Mouse (Mus musculus) kidney, embryonic 15.5 days (tissue): ENCODE data around the gene Cdh9. TPM values are rescaled to one million over a fixed set of nuclear protein-coding genes. Genes with fewer than 3 reads are reported as not detected.

ENCODE experiments used
- ATAC-seq: fragments of 200-750 bp; cut with Nextera tagmentation; replicated peaks from 2 replicates; pipeline ENCODE4 v1.8.0; 2017; ENCODE audit warnings: moderate TSS enrichment; ENCODE audit not compliant: low FRiP score
- H3K27ac ChIP-seq: fragments of 300-500 bp; sonication (generic); 2 replicates; pipeline ENCODE4 v1.5.1; 2015; ENCODE audit warnings: mild to moderate bottlenecking, inconsistent platforms
- H3K27me3 ChIP-seq: fragments of 300-500 bp; sonication (generic); 2 replicates; pipeline ENCODE4 v1.6.1; 2015; ENCODE audit warnings: inconsistent platforms
- H3K36me3 ChIP-seq: fragments of 300-500 bp; sonication (generic); 2 replicates; pipeline ENCODE4 v1.6.1; 2015; ENCODE audit warnings: inconsistent platforms
- H3K4me1 ChIP-seq: fragments of 300-500 bp; sonication (generic); 2 replicates; pipeline ENCODE4 v1.6.1; 2015; ENCODE audit warnings: inconsistent platforms
- H3K4me2 ChIP-seq: fragments of 300-500 bp; sonication (generic); 2 replicates; pipeline ENCODE4 v1.6.1; 2015; ENCODE audit warnings: moderate library complexity, mild to moderate bottlenecking, inconsistent platforms
- H3K4me3 ChIP-seq: fragments of 300-500 bp; sonication (generic); replicated peaks from 2 replicates; pipeline ENCODE4 v1.5.1; 2015; ENCODE audit warnings: mild to moderate bottlenecking, inconsistent platforms
- H3K9ac ChIP-seq: fragments of 300-500 bp; sonication (generic); 2 replicates; pipeline ENCODE4 v1.6.1; 2015; ENCODE audit warnings: mild to moderate bottlenecking, inconsistent platforms
- H3K9me3 ChIP-seq: fragments of 300-500 bp; sonication (generic); replicated peaks from 2 replicates; pipeline ENCODE4 v1.6.1; 2016; ENCODE audit warnings: inconsistent platforms
- WGBS: fragments of 180-500 bp; shearing (Covaris S2); methylation state at CpG from one replicate; pipeline ENCODE4 v1.1.7; 2015; ENCODE audit warnings: mixed read lengths; 5-methylcytosine and 5-hydroxymethylcytosine counted together
- polyA plus RNA-seq: library from polyadenylated mRNA; unstranded; fragments of >200 nt; fragmentation: Nextera tagmentation; extraction: Ambion mirVana; gene quantifications from 2 replicates; pipeline ENCODE4 v1.2.1, GENCODE M21; 2015

The Cdh9 gene
- polyA plus RNA-seq, 1 experiment from 2014 or later = 0.23 TPM

DNA sequence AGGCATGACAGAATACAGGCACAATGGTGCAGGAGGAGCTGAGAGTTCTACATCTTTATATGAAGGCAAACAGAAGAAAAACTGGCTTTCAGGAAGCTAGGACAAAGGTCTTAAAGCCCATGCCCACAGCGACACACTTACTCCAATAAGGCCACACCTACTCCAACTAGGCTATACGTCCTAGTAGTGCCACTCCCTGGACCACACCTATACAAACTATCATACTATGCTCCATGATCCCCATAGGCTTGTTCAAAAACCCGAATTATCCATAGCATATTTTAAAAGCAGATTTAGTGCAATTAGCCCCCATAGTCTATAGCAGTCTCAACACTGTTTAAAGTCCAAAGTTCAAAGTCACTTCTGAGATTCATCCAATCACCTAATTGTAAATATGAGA is 154.0 kb downstream of the Cdh9 start:
- H3K27me3 ChIP-seq = no peaks in the 10 kb centered on the region
- no peaks in the 10 kb centered on the region for H3K36me3 ChIP-seq
- H3K27ac ChIP-seq = no peak overlapping the region
- H3K4me2 ChIP-seq = no peak overlapping the region
- H3K4me1 ChIP-seq = no peaks in the 10 kb centered on the region
- H3K9me3 ChIP-seq = no peaks in the 10 kb centered on the region
- no peak overlapping the region for H3K4me3 ChIP-seq
- H3K9ac ChIP-seq = no peak overlapping the region
- no peak for ATAC-seq
- 79% methylated on average over 3 of the region's 3 CpGs for WGBS

DNA sequence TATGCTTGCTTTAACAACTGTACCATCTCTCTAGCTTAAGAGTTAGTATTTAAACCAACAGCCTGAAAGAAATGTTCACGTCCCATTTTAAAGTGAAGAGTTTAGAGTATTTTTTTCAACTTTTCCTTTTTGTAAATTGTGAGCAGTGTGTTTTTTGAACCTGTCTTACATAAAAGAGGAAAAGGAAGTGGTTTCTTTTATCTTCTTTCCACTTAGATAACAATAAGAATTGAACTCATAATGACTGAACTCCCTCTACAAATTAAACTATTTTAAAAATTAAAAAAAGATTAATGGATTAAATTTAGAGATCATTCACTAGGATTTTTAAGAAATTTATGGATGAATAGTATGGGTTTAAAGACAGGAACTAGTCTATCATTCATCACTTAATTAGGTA is 168.1 kb downstream of the Cdh9 start:
- WGBS = 84% methylated on average over 1 of the region's 1 CpGs
- ATAC-seq = no peak
- H3K9me3 ChIP-seq = no peaks in the 10 kb centered on the region
- H3K4me1 ChIP-seq = no peaks in the 10 kb centered on the region
- no peak overlapping the region for H3K4me2 ChIP-seq
- H3K36me3 ChIP-seq = no peaks in the 10 kb centered on the region
- no peaks in the 10 kb centered on the region for H3K27me3 ChIP-seq
- no peak overlapping the region for H3K4me3 ChIP-seq
- H3K9ac ChIP-seq = no peak overlapping the region
- H3K27ac ChIP-seq = no peak overlapping the region
